Mouse (Mus musculus) heart, adult 2 months (tissue): ENCODE measurements around the gene Kremen1. TPM values are rescaled to one million over a fixed set of nuclear protein-coding genes. Genes with fewer than 3 reads are reported as not detected.

Experiments used
- DNase-seq, 2 experiments: peaks; one replicate each; pipeline ENCODE4 v3.0.0; 2021
- H3K27ac ChIP-seq: fragments of 200-600 bp; 2 replicates; pipeline ENCODE4 v1.8.1; 2022
- H3K27me3 ChIP-seq: fragments of 200-500 bp; 2 replicates; pipeline ENCODE4 v1.6.1; 2012; ENCODE audit warnings: mild to moderate bottlenecking, low read length, inconsistent platforms, mixed read lengths; ENCODE audit not compliant: control insufficient read depth, insufficient read depth
- H3K36me3 ChIP-seq: fragments of 200-500 bp; 2 replicates; pipeline ENCODE4 v1.6.1; 2012; ENCODE audit warnings: low read length, inconsistent platforms; ENCODE audit not compliant: control insufficient read depth, insufficient read depth
- H3K4me1 ChIP-seq: fragments of 200-500 bp; 2 replicates; pipeline ENCODE4 v1.6.1; 2011; ENCODE audit warnings: low read length; ENCODE audit not compliant: control insufficient read depth, insufficient read depth
- H3K4me3 ChIP-seq: fragments of 200-600 bp; 2 replicates; pipeline ENCODE4 v1.8.1; 2022
- H3K79me2 ChIP-seq: fragments of 200-500 bp; replicated peaks from 2 replicates; pipeline ENCODE4 v1.6.1; 2012; ENCODE audit warnings: mild to moderate bottlenecking, inconsistent platforms, low read length, moderate library complexity, mixed read lengths; ENCODE audit not compliant: control insufficient read depth, insufficient read depth
- H3K9ac ChIP-seq: fragments of 200-500 bp; 2 replicates; pipeline ENCODE4 v1.6.1; 2012; ENCODE audit warnings: low read depth, mild to moderate bottlenecking, control low read depth, inconsistent platforms, low read length, mixed read lengths
- CTCF ChIP-seq: fragments of 200-600 bp; IDR thresholded peaks from 2 replicates; pipeline ENCODE4 v1.8.1; 2022; ENCODE audit warnings: antibody characterized with exemption, mild to moderate bottlenecking, moderate library complexity
- EP300 ChIP-seq: fragments of 200-500 bp; IDR thresholded peaks from 2 replicates; pipeline ENCODE4 v1.6.1; 2011; ENCODE audit warnings: low read depth, low read length, control low read depth; ENCODE audit not compliant: insufficient read depth
- POLR2A ChIP-seq: fragments of 200-500 bp; IDR thresholded peaks from 2 replicates; pipeline ENCODE4 v1.6.1; 2011; ENCODE audit warnings: mild to moderate bottlenecking, low read depth, low read length, control low read depth; ENCODE audit not compliant: insufficient read depth
- WGBS: fragments of 180-500 bp; shearing (Covaris S2); methylation state at CpG from one replicate; pipeline ENCODE4 v1.1.7; 2018; 5-methylcytosine and 5-hydroxymethylcytosine counted together
- intact Hi-C: fragments of 180-260 bp; cut with DNase I; formaldehyde crosslinking; loops from one replicate; pipeline ENCODE4 v1.15.1; 2025
- polyA plus RNA-seq: library from polyadenylated mRNA; depleted of rRNA; stranded (reverse); fragments of >200 nt; gene quantifications from 2 replicates; pipeline ENCODE4 v1.2.3, GENCODE M21; 2012
- total RNA-seq, 2 experiments: library from RNA; stranded (reverse); gene quantifications; 2 replicates each; pipeline ENCODE4 v1.2.3; 2021

Kremen1 gene
- total and polyA plus RNA-seq, 3 experiments = 59.7 to 93.9 (median 80.3) TPM

DNA sequence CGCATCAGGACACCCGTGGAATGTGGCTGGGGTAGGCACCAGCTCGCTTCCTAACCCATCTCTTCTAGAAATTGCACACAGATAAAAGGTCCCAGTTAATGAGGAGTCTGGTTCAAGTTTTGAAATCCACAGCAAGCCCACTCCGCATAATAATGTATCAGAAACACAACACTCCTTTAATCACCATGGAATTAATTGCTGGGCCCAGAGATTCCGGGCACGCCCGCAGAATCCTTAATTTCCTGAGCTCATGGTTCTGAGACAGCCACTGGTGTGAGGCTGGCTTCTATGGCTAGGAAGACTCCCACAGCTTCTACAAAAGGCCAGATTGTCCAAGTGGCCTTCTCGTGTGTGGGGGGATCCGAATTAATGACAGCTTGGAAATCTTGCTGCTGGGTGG, 94.0 kb downstream of the Kremen1 start:
- DNase-seq = no peak
- Histone ChIP-seq H3K4me3 (no peak overlapping the region), H3K27me3 (no peaks in the 10 kb centered on the region), H3K36me3 (no peaks in the 10 kb centered on the region), H3K9ac (no peak overlapping the region), H3K27ac (no peak overlapping the region), H3K79me2 (no peaks in the 10 kb centered on the region), H3K4me1 (peaks cover 1% of the 10 kb centered on the region; the same call in 1 of the 2 replicates)
- no peak for TF ChIP-seq CTCF
- WGBS = 86% methylated on average over 9 of the region's 9 CpGs
- intact Hi-C loops = no loop called here

- intact Hi-C loops = no loop called here
- no peak overlapping the region for H3K9ac ChIP-seq
- H3K36me3 ChIP-seq = no peaks in the 10 kb centered on the region
- H3K79me2 ChIP-seq = no peaks in the 10 kb centered on the region
- peak; percentile 68 to 82 for DNase-seq
- H3K4me3 ChIP-seq = no peak overlapping the region
- H3K27me3 ChIP-seq = no peaks in the 10 kb centered on the region
- H3K27ac ChIP-seq = no peak overlapping the region; the same call in 1 of the 2 replicates
- 24% methylated on average over 8 of the region's 8 CpGs for WGBS
- TF ChIP-seq CTCF (peak; percentile 21; the same call in 1 of the 2 replicates), EP300 (peak; percentile 79; the same call in 1 of the 2 replicates), POLR2A (no peak)
- H3K4me1 ChIP-seq = peaks cover 1% of the 10 kb centered on the region; the same call in 1 of the 2 replicates
Observed at GRCm38 (mm10) chr11:5165471-5165916, 95.9 kb downstream of the Kremen1 start.

GRCm38 (mm10) chr11:5164310-5164709, 97.0 kb downstream of the Kremen1 start:
- H3K4me3 ChIP-seq = no peak overlapping the region
- H3K79me2 ChIP-seq = no peaks in the 10 kb centered on the region
- peaks cover 1% of the 10 kb centered on the region; the same call in 1 of the 2 replicates for H3K4me1 ChIP-seq
- TF ChIP-seq CTCF (no peak), EP300 (no peak), POLR2A (no peak)
- H3K27me3 ChIP-seq = no peaks in the 10 kb centered on the region
- no peak for DNase-seq
- no peak overlapping the region for H3K9ac ChIP-seq
- WGBS = 56% methylated on average over 8 of the region's 8 CpGs
- intact Hi-C loops = loop anchor here (5.0 kb wide), 1 partner anchor 308 kb away; no protein-coding TSS in a partner anchor
- H3K36me3 ChIP-seq = no peaks in the 10 kb centered on the region
- H3K27ac ChIP-seq = no peak overlapping the region

GRCm38 (mm10) chr11:5163421-5163820, 97.9 kb downstream of the Kremen1 start:
- peaks cover 1% of the 10 kb centered on the region; the same call in 1 of the 2 replicates for H3K4me1 ChIP-seq
- H3K27ac ChIP-seq = no peak overlapping the region
- intact Hi-C loops = loop anchor here (5.0 kb wide), 1 partner anchor 309 kb away; no protein-coding TSS in a partner anchor
- DNase-seq = no peak
- H3K9ac ChIP-seq = no peak overlapping the region
- no peaks in the 10 kb centered on the region for H3K79me2 ChIP-seq
- no peaks in the 10 kb centered on the region for H3K27me3 ChIP-seq
- H3K4me3 ChIP-seq = no peak overlapping the region
- 89% methylated on average over 8 of the region's 8 CpGs for WGBS
- H3K36me3 ChIP-seq = no peaks in the 10 kb centered on the region
- TF ChIP-seq EP300 (no peak), CTCF (no peak), POLR2A (no peak)

DNA sequence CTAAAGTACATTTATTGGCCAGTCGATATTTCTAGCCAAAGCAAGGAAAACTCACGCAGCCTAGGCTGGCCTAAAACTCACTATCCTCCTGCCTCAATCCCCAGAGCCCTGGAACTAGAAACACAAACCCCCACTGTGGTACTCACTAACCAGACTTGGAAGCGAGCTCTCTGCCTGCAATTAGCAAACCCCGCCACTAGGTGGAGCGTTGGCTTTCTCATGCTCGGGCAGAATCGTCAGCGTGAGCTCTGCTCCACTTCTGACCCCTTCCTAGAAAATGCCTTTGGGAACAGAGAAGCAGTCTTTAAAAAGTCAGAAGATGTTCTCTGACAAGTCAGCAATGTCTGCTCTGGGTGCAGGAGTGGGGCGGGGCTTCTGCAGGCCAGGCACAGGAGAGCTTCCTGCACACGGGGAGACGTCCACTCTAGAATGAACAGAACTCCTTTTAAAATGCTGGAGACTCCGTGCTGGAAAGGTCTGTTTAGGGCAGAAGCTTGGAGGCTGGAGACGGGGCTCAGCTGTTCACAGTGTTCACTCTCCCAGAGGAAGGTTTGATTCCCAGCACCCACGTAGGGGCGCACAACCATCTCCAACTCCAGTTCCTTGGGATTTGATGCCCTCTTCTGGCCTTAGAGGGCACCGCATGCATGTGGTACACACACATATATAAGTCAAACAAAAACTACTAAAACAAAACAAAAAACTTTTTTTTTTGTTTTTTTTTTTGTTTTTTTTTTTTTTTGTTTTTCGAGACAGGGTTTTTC, 100.5 kb downstream of the Kremen1 start:
- Histone ChIP-seq H3K27me3 (no peaks in the 10 kb centered on the region), H3K36me3 (no peaks in the 10 kb centered on the region), H3K27ac (no peak overlapping the region), H3K4me3 (no peak overlapping the region), H3K79me2 (no peaks in the 10 kb centered on the region), H3K9ac (no peak overlapping the region), H3K4me1 (no peaks in the 10 kb centered on the region)
- intact Hi-C loops = loop anchor here (5.0 kb wide), 1 partner anchor 311 kb away; no protein-coding TSS in a partner anchor
- TF ChIP-seq EP300 (no peak), CTCF (peak; percentile 76), POLR2A (no peak)
- DNase-seq = peak; percentile 30 to 56
- 72% methylated on average over 17 of the region's 17 CpGs for WGBS

- Histone ChIP-seq H3K27me3 (no peaks in the 10 kb centered on the region), H3K27ac (no peak overlapping the region), H3K9ac (no peak overlapping the region), H3K79me2 (no peaks in the 10 kb centered on the region), H3K36me3 (no peaks in the 10 kb centered on the region), H3K4me1 (no peaks in the 10 kb centered on the region), H3K4me3 (no peak overlapping the region)
- TF ChIP-seq CTCF (no peak), POLR2A (no peak), EP300 (no peak)
- WGBS = 96% methylated on average over 11 of the region's 11 CpGs
- no peak for DNase-seq
- intact Hi-C loops = no loop called here
Observed at GRCm38 (mm10) chr11:5158056-5158455, 103.3 kb downstream of the Kremen1 start.
